In genomic region chr4:43629106-43629817, GRCm38 (mm10) we compare ENCODE assay signal across 7 mouse cellular contexts. TPM values are rescaled to one million over a fixed set of nuclear protein-coding genes. Genes with fewer than 3 reads are reported as not detected.
A peak's percentile ranks its signal among the peaks of the same experiment; 100 is the strongest.
DNase-seq lines count a peak whose midpoint lies in the region; ATAC-seq and TF ChIP-seq lines count a peak whose summit lies in the region.

No protein-coding gene starts in this region.

- no peak for TF ChIP-seq EP300 in lung, postnatal 0 days (IDR thresholded peaks at IDR 0.05)

- H3K36me3 ChIP-seq in lung, postnatal 0 days (ENCODE audit: insufficient read depth, low read length): no peaks in the 10 kb centered on the region

- peaks cover 7% of the 10 kb centered on the region; the same call in 1 of the 2 replicates for H3K9me3 ChIP-seq in lung, postnatal 0 days (ENCODE audit: low read length)

- no peak overlapping the region for H3K9ac ChIP-seq in lung, postnatal 0 days (replicated peaks; ENCODE audit: low read depth)

- WGBS in lung, postnatal 0 days: 36% methylated on average over 20 of the region's 20 CpGs
- WGBS in lung, adult 2 months: 41% methylated on average over 20 of the region's 20 CpGs

- no peak for ATAC-seq in lung, postnatal 0 days
- ATAC-seq in CD4-positive, CD25-positive, alpha-beta regulatory T cell, adult 4 months: no peak

- no peaks in the 10 kb centered on the region for H3K27me3 ChIP-seq in lung, postnatal 0 days (replicated peaks; ENCODE audit: insufficient read depth, low read length)

- H3K4me1 ChIP-seq in lung, postnatal 0 days (ENCODE audit: insufficient read depth, low read depth, low read length): peaks cover 4% of the 10 kb centered on the region; the same call in 1 of the 2 replicates
- H3K4me1 ChIP-seq in lung, adult 2 months (ENCODE audit: control insufficient read depth, insufficient read depth, low read length): peaks cover 4% of the 10 kb centered on the region; the same call in 1 of the 2 replicates
- H3K4me1 ChIP-seq in cortical plate, adult 2 months (ENCODE audit: control insufficient read depth, insufficient read depth, low read length): no peaks in the 10 kb centered on the region

- no peak overlapping the region for H3K4me3 ChIP-seq in lung, postnatal 0 days (ENCODE audit: low read depth, low read length)
- H3K4me3 ChIP-seq in lung, adult 2 months (replicated peaks; ENCODE audit: extremely low read depth, low read depth, low read length): no peak overlapping the region
- H3K4me3 ChIP-seq in cortical plate, adult 2 months (ENCODE audit: insufficient read depth, low read length): no peak overlapping the region

- no peak for TF ChIP-seq POLR2A in lung, adult 2 months (IDR thresholded peaks at IDR 0.05; ENCODE audit: borderline replicate concordance, extremely low read depth, low read depth, low read length)
- TF ChIP-seq POLR2A in cortical plate, adult 2 months (IDR thresholded peaks at IDR 0.05; ENCODE audit: extremely low read depth, insufficient read depth, low read length): peak; percentile 40; the same call in 1 of the 2 replicates

- H3K27ac ChIP-seq in lung, postnatal 0 days (ENCODE audit: low read length): no peak overlapping the region
- no peak overlapping the region for H3K27ac ChIP-seq in cortical plate, adult 2 months (ENCODE audit: insufficient read depth, low read length)

- no peak for TF ChIP-seq CTCF in lung, postnatal 0 days (IDR thresholded peaks at IDR 0.05)
- TF ChIP-seq CTCF in lung, adult 2 months (IDR thresholded peaks at IDR 0.05; ENCODE audit: insufficient read depth, low read length): no peak
- no peak for TF ChIP-seq CTCF in cortical plate, adult 2 months (IDR thresholded peaks at IDR 0.05; ENCODE audit: extremely low read depth, insufficient read depth, low read length)

- peak; percentile 26 for DNase-seq in lung, postnatal 0 days (ENCODE audit: low spot score)
- no peak for DNase-seq in lung, adult 2 months
- DNase-seq in induced T-regulatory cell, adult 2 months (ENCODE audit: low read depth): peak; percentile 10
- DNase-seq in retina, postnatal 1 day: peak; percentile 64
- DNase-seq in thymus, adult 18-20 months: no peak

- no peak overlapping the region for H3K4me2 ChIP-seq in lung, postnatal 0 days (replicated peaks; ENCODE audit: low read depth, low read length)

RNA-seq across cellular contexts. Expression of gene Npr2, which starts 2.5 kb away (rescaled TPM):
- 11.9 and 12.8 TPM in 2 replicates for polyA plus RNA-seq in lung, postnatal 0 days (2015; fragmentation: Nextera tagmentation; extraction: Ambion mirVana)
- 77.5 and 97.5 TPM in 2 replicates for polyA plus RNA-seq in lung, adult 2 months (2012; rRNA removed)
- polyA plus RNA-seq in cortical plate, adult 2 months (2012; rRNA removed): 115 and 129 TPM in 2 replicates
- polyA plus RNA-seq in CD4-positive, CD25-positive, alpha-beta regulatory T cell, adult 4 months (2017; shearing (Covaris generic)): not detected

RNA-seq across cellular contexts. Expression of gene Spag8, which starts 24.1 kb away (rescaled TPM):
- 10.4 and 10.8 TPM in 2 replicates for polyA plus RNA-seq in lung, postnatal 0 days (2015; fragmentation: Nextera tagmentation; extraction: Ambion mirVana)
- 12.1 and 14.7 TPM in 2 replicates for polyA plus RNA-seq in lung, adult 2 months (2012; rRNA removed)
- polyA plus RNA-seq in cortical plate, adult 2 months (2012; rRNA removed): 2.3 and 2.6 TPM in 2 replicates
- not detected for polyA plus RNA-seq in CD4-positive, CD25-positive, alpha-beta regulatory T cell, adult 4 months (2017; shearing (Covaris generic))

RNA-seq across cellular contexts. Expression of gene Hint2, which starts 27.0 kb away (rescaled TPM):
- polyA plus RNA-seq in lung, postnatal 0 days (2015; fragmentation: Nextera tagmentation; extraction: Ambion mirVana): 128 and 132 TPM in 2 replicates
- polyA plus RNA-seq in lung, adult 2 months (2012; rRNA removed): 61.6 and 71.6 TPM in 2 replicates
- polyA plus RNA-seq in cortical plate, adult 2 months (2012; rRNA removed): 81.7 and 84.5 TPM in 2 replicates
- polyA plus RNA-seq in CD4-positive, CD25-positive, alpha-beta regulatory T cell, adult 4 months (2017; shearing (Covaris generic)): 10 to 100 TPM; 38.8 to 43.7 TPM

RNA-seq across cellular contexts. Expression of gene Tmem8b, which starts 39.5 kb away (rescaled TPM):
- polyA plus RNA-seq in lung, postnatal 0 days (2015; fragmentation: Nextera tagmentation; extraction: Ambion mirVana): 2.5 and 3.1 TPM in 2 replicates
- polyA plus RNA-seq in lung, adult 2 months (2012; rRNA removed): 13.1 and 17.3 TPM in 2 replicates
- 36.2 and 36.6 TPM in 2 replicates for polyA plus RNA-seq in cortical plate, adult 2 months (2012; rRNA removed)
- 1 to 10 TPM in 1 of 2 experiments, under 1 TPM in 1; 0.77 to 1.8 TPM for polyA plus RNA-seq in CD4-positive, CD25-positive, alpha-beta regulatory T cell, adult 4 months (2017; shearing (Covaris generic))

RNA-seq across cellular contexts. Expression of gene Fam221b, which starts 39.7 kb away (rescaled TPM):
- 2.5 TPM in 2 replicates for polyA plus RNA-seq in lung, postnatal 0 days (2015; fragmentation: Nextera tagmentation; extraction: Ambion mirVana)
- polyA plus RNA-seq in lung, adult 2 months (2012; rRNA removed): 0.04 and 0.15 TPM in 2 replicates
- 1.0 TPM in 2 replicates for polyA plus RNA-seq in cortical plate, adult 2 months (2012; rRNA removed)
- 1 to 10 TPM; 2.4 to 2.6 TPM for polyA plus RNA-seq in CD4-positive, CD25-positive, alpha-beta regulatory T cell, adult 4 months (2017; shearing (Covaris generic))

Comparison
In these comparisons a context has a peak if more than half of its experiments do, and no peak if none do; other contexts are left out.
1. DNase-seq: peak in lung, postnatal 0 days (single experiment), induced T-regulatory cell, adult 2 months (single experiment) and retina, postnatal 1 day (single experiment); none in lung, adult 2 months (single experiment) and thymus, adult 18-20 months (0 of 2).
2. RNA of gene Npr2, which starts 2.5 kb away (polyA plus RNA-seq): 115 to 129 TPM in cortical plate, adult 2 months, 77.5 to 97.5 TPM in lung, adult 2 months and 11.9 to 12.8 TPM in lung, postnatal 0 days; not detected in CD4-positive, CD25-positive, alpha-beta regulatory T cell, adult 4 months; every median in the first group is over 10 times any median in the second.